Mouse (Mus musculus): Measurements from ENCODE around the gene Azin2. TPM values are rescaled to one million over a fixed set of nuclear protein-coding genes. Genes with fewer than 3 reads are reported as not detected.

The Azin2 gene
- polyA plus RNA-seq, 1 experiment from 2014 or later: 19.1 TPM

- no peak overlapping the region for H3K4me3 ChIP-seq
- ATAC-seq (replicated peaks): no peak
- no peak overlapping the region for H3K27ac ChIP-seq
- H3K27me3 ChIP-seq (replicated peaks): no peaks in the 10 kb centered on the region
- H3K4me1 ChIP-seq: peaks cover 14% of the 10 kb centered on the region
- no peak overlapping the region for H3K9ac ChIP-seq
- H3K36me3 ChIP-seq (replicated peaks): no peaks in the 10 kb centered on the region
- no peak overlapping the region for H3K4me2 ChIP-seq
- H3K9me3 ChIP-seq: no peaks in the 10 kb centered on the region
- 44% methylated on average over 14 of the region's 14 CpGs for WGBS
Observed at GRCm38 (mm10) chr4:128971065-128971694, 8.9 kb upstream of the Azin2 start.

GRCm38 (mm10) chr4:128970417-128970807 lies 8.2 kb upstream of the Azin2 start:
- no peaks in the 10 kb centered on the region for H3K27me3 ChIP-seq (replicated peaks)
- H3K4me1 ChIP-seq: peaks cover 14% of the 10 kb centered on the region
- 76% methylated on average over 7 of the region's 8 CpGs for WGBS
- H3K9ac ChIP-seq: no peak overlapping the region
- no peak overlapping the region for H3K4me2 ChIP-seq
- H3K36me3 ChIP-seq (replicated peaks): no peaks in the 10 kb centered on the region
- ATAC-seq (replicated peaks): no peak
- H3K9me3 ChIP-seq: no peaks in the 10 kb centered on the region
- no peak overlapping the region for H3K4me3 ChIP-seq
- H3K27ac ChIP-seq: no peak overlapping the region

GRCm38 (mm10) chr4:128969607-128970416 lies 7.6 kb upstream of the Azin2 start:
- H3K9me3 ChIP-seq: no peaks in the 10 kb centered on the region
- H3K9ac ChIP-seq: no peak overlapping the region
- WGBS: 76% methylated on average over 18 of the region's 18 CpGs
- H3K36me3 ChIP-seq (replicated peaks): no peaks in the 10 kb centered on the region
- H3K27me3 ChIP-seq (replicated peaks): no peaks in the 10 kb centered on the region
- ATAC-seq (replicated peaks): no peak
- H3K4me2 ChIP-seq: no peak overlapping the region
- H3K4me3 ChIP-seq: no peak overlapping the region
- H3K27ac ChIP-seq: no peak overlapping the region
- H3K4me1 ChIP-seq: peaks cover 14% of the 10 kb centered on the region

GRCm38 (mm10) chr4:128969081-128969480 lies 6.8 kb upstream of the Azin2 start:
- H3K4me1 ChIP-seq: peaks cover 14% of the 10 kb centered on the region
- H3K9me3 ChIP-seq: no peaks in the 10 kb centered on the region
- no peaks in the 10 kb centered on the region for H3K36me3 ChIP-seq (replicated peaks)
- ATAC-seq (replicated peaks): no peak
- WGBS: 72% methylated on average over 5 of the region's 5 CpGs
- no peak overlapping the region for H3K27ac ChIP-seq
- H3K27me3 ChIP-seq (replicated peaks): no peaks in the 10 kb centered on the region
- no peak overlapping the region for H3K9ac ChIP-seq
- H3K4me2 ChIP-seq: no peak overlapping the region
- H3K4me3 ChIP-seq: no peak overlapping the region

GRCm38 (mm10) chr4:128966751-128967150 lies 4.5 kb upstream of the Azin2 start:
- no peaks in the 10 kb centered on the region for H3K9me3 ChIP-seq
- no peak overlapping the region for H3K9ac ChIP-seq
- H3K27ac ChIP-seq: peak overlapping the region; percentile 71
- H3K4me3 ChIP-seq: no peak overlapping the region
- no peak for ATAC-seq (replicated peaks)
- peak overlapping the region; percentile 2 for H3K4me2 ChIP-seq
- H3K4me1 ChIP-seq: peaks cover 23% of the 10 kb centered on the region
- WGBS: 12% methylated on average over 7 of the region's 7 CpGs
- H3K27me3 ChIP-seq (replicated peaks): no peaks in the 10 kb centered on the region
- H3K36me3 ChIP-seq (replicated peaks): no peaks in the 10 kb centered on the region

- peak overlapping the region; percentile 72 for H3K4me3 ChIP-seq
- H3K4me2 ChIP-seq: peak overlapping the region; percentile 84
- 2% methylated on average over 9 of the region's 9 CpGs for WGBS
- no peaks in the 10 kb centered on the region for H3K9me3 ChIP-seq
- ATAC-seq (replicated peaks): no peak
- peak overlapping the region; percentile 78 for H3K27ac ChIP-seq
- H3K4me1 ChIP-seq: peaks cover 40% of the 10 kb centered on the region
- no peaks in the 10 kb centered on the region for H3K36me3 ChIP-seq (replicated peaks)
- H3K9ac ChIP-seq: peak overlapping the region; percentile 58
- no peaks in the 10 kb centered on the region for H3K27me3 ChIP-seq (replicated peaks)
Observed at GRCm38 (mm10) chr4:128962926-128963290, 666 bp upstream of the Azin2 start.

GRCm38 (mm10) chr4:128961301-128962028 lies 777 bp downstream of the Azin2 start:
- no peaks in the 10 kb centered on the region for H3K9me3 ChIP-seq
- WGBS: 8% methylated on average over 16 of the region's 16 CpGs
- H3K4me2 ChIP-seq: peak overlapping the region; percentile 84
- no peak overlapping the region for H3K27ac ChIP-seq
- H3K4me1 ChIP-seq: peaks cover 35% of the 10 kb centered on the region
- H3K9ac ChIP-seq: peak overlapping the region; percentile 82
- H3K4me3 ChIP-seq: peak overlapping the region; percentile 72
- H3K36me3 ChIP-seq (replicated peaks): no peaks in the 10 kb centered on the region
- no peaks in the 10 kb centered on the region for H3K27me3 ChIP-seq (replicated peaks)
- ATAC-seq (replicated peaks): no peak

- H3K27ac ChIP-seq: no peak overlapping the region
- H3K9me3 ChIP-seq: no peaks in the 10 kb centered on the region
- H3K27me3 ChIP-seq (replicated peaks): no peaks in the 10 kb centered on the region
- no peak overlapping the region for H3K4me3 ChIP-seq
- no peak overlapping the region for H3K9ac ChIP-seq
- no peak for ATAC-seq (replicated peaks)
- H3K4me1 ChIP-seq: peaks cover 40% of the 10 kb centered on the region
- WGBS: 86% methylated on average over 17 of the region's 17 CpGs
- no peak overlapping the region for H3K4me2 ChIP-seq
- no peaks in the 10 kb centered on the region for H3K36me3 ChIP-seq (replicated peaks)
Observed at GRCm38 (mm10) chr4:128959676-128960075, 2.6 kb downstream of the Azin2 start.

- Histone ChIP-seq H3K27ac (no peak overlapping the region), H3K4me2 (no peak overlapping the region), H3K27me3 (replicated peaks) (no peaks in the 10 kb centered on the region), H3K4me3 (no peak overlapping the region), H3K9me3 (no peaks in the 10 kb centered on the region), H3K9ac (no peak overlapping the region), H3K36me3 (replicated peaks) (no peaks in the 10 kb centered on the region), H3K4me1 (peaks cover 40% of the 10 kb centered on the region)
- ATAC-seq (replicated peaks): no peak
- 46% methylated on average over 8 of the region's 8 CpGs for WGBS
Observed at GRCm38 (mm10) chr4:128958849-128959248, 3.4 kb downstream of the Azin2 start.

GRCm38 (mm10) chr4:128958156-128958555 lies 4.1 kb downstream of the Azin2 start:
- Histone ChIP-seq H3K36me3 (replicated peaks) (no peaks in the 10 kb centered on the region), H3K4me1 (peaks cover 38% of the 10 kb centered on the region), H3K27me3 (replicated peaks) (no peaks in the 10 kb centered on the region), H3K4me2 (no peak overlapping the region), H3K9me3 (no peaks in the 10 kb centered on the region), H3K27ac (no peak overlapping the region), H3K9ac (no peak overlapping the region), H3K4me3 (no peak overlapping the region)
- 89% methylated on average over 11 of the region's 11 CpGs for WGBS
- no peak for ATAC-seq (replicated peaks)

- Histone ChIP-seq H3K9ac (no peak overlapping the region), H3K4me3 (no peak overlapping the region), H3K9me3 (no peaks in the 10 kb centered on the region), H3K4me1 (peaks cover 33% of the 10 kb centered on the region), H3K36me3 (replicated peaks) (no peaks in the 10 kb centered on the region), H3K27me3 (replicated peaks) (no peaks in the 10 kb centered on the region), H3K27ac (no peak overlapping the region), H3K4me2 (no peak overlapping the region)
- 39% methylated on average over 11 of the region's 11 CpGs for WGBS
- ATAC-seq (replicated peaks): no peak
Observed at GRCm38 (mm10) chr4:128957155-128957911, 4.9 kb downstream of the Azin2 start.

- Histone ChIP-seq H3K27me3 (replicated peaks) (no peaks in the 10 kb centered on the region), H3K4me3 (no peak overlapping the region), H3K27ac (no peak overlapping the region), H3K4me1 (peaks cover 14% of the 10 kb centered on the region), H3K36me3 (replicated peaks) (no peaks in the 10 kb centered on the region), H3K9me3 (no peaks in the 10 kb centered on the region), H3K9ac (no peak overlapping the region), H3K4me2 (no peak overlapping the region)
- WGBS: 76% methylated on average over 5 of the region's 5 CpGs
- no peak for ATAC-seq (replicated peaks)
Observed at GRCm38 (mm10) chr4:128953851-128954250, 8.4 kb downstream of the Azin2 start.

Measured in midbrain, embryonic 15.5 days (tissue).